Mouse (Mus musculus) forebrain, embryonic 14.5 days (tissue): ENCODE measurements at regions not wholly inside any gene's neighbourhood (a gene's known extent, or its start where the extent isn't known, plus 50 kb on each side); places are given as distances from the start of the nearest gene placed in this dataset.

ENCODE experiments used
- ATAC-seq: fragments of 200-750 bp; cut with Nextera tagmentation; 2 replicates; pipeline ENCODE4 v1.8.0; 2017; ENCODE audit warnings: mild to moderate bottlenecking, moderate library complexity
- DNase-seq: peaks from one replicate; pipeline ENCODE4 v3.0.0-alpha.2; 2015; ENCODE audit warnings: low spot score
- H3K27ac ChIP-seq: fragments of 300-500 bp; sonication (generic); 2 replicates; pipeline ENCODE4 v1.5.1; 2014; ENCODE audit warnings: low read depth, mild to moderate bottlenecking, control low read depth, low read length, moderate library complexity
- H3K27me3 ChIP-seq: fragments of 300-500 bp; sonication (generic); replicated peaks from 2 replicates; pipeline ENCODE4 v1.6.1; 2014; ENCODE audit warnings: low read length, control low read depth, mixed read lengths; ENCODE audit not compliant: control insufficient read depth, insufficient read depth
- H3K36me3 ChIP-seq: fragments of 300-500 bp; sonication (generic); 2 replicates; pipeline ENCODE4 v1.6.1; 2014; ENCODE audit warnings: low read length, control low read depth; ENCODE audit not compliant: control insufficient read depth, insufficient read depth
- H3K4me1 ChIP-seq: fragments of 300-500 bp; sonication (generic); 2 replicates; pipeline ENCODE4 v1.6.1; 2014; ENCODE audit warnings: antibody characterized with exemption, low read length, control low read depth; ENCODE audit not compliant: control insufficient read depth, insufficient read depth
- H3K4me2 ChIP-seq: fragments of 300-500 bp; sonication (generic); 2 replicates; pipeline ENCODE4 v1.6.1; 2014; ENCODE audit warnings: mild to moderate bottlenecking, control low read depth, low read length
- H3K4me3 ChIP-seq: fragments of 300-500 bp; sonication (generic); 2 replicates; pipeline ENCODE4 v1.5.1; 2014; ENCODE audit warnings: low read depth, low read length, control low read depth
- H3K9ac ChIP-seq: fragments of 300-500 bp; sonication (generic); 2 replicates; pipeline ENCODE4 v1.6.1; 2014; ENCODE audit warnings: mild to moderate bottlenecking, low read length, control low read depth, moderate library complexity
- H3K9me3 ChIP-seq: fragments of 300-500 bp; sonication (generic); replicated peaks from 2 replicates; pipeline ENCODE4 v1.6.1; 2016; ENCODE audit warnings: low read length, control low read depth, mixed read lengths; ENCODE audit not compliant: control insufficient read depth
- WGBS: fragments of 180-500 bp; shearing (Covaris S2); extraction: QIAGEN DNeasy Blood & Tissue Kit; methylation state at CpG from one replicate; pipeline ENCODE4 v1.1.7; 2014; 5-methylcytosine and 5-hydroxymethylcytosine counted together

GRCm38 (mm10) chr1:148588573-148588972 lies 1372.5 kb downstream of the Pla2g4a start:
- 73% methylated on average over 1 of the region's 1 CpGs for WGBS
- Histone ChIP-seq H3K4me2 (no peak overlapping the region), H3K36me3 (no peaks in the 10 kb centered on the region), H3K27ac (no peak overlapping the region), H3K9ac (no peak overlapping the region), H3K4me3 (no peak overlapping the region), H3K4me1 (no peaks in the 10 kb centered on the region), H3K9me3 (no peaks in the 10 kb centered on the region), H3K27me3 (no peaks in the 10 kb centered on the region)
- DNase-seq = no peak
- ATAC-seq = no peak

DNA sequence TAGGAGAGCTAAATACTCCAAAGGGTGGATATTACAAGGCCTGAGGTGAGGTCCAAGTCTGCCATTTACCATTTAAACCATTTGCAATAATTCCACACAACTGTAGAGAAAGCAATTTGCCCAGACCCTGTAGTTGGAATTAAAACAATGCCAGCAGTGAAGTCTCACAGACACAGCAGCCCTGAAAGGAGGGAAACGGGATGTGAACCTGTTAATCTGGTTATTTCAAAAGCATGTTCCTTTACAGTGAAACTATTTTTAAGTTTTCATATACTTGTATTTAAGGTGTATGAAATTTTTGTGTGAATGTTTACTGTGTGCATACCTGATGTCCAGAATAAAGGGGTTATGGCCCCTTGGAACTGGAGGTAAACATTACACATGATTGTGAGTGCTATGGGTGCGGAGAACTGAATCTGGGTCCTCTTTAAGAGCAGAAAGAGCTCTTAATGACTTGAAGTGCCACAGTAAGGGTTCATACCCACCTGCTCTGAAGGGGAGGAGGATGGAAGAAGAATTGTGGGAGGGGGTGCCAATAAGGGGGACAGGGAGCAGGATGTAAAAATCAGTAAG lies 1381.1 kb downstream of the Pla2g4a start:
- H3K27me3 ChIP-seq = no peaks in the 10 kb centered on the region
- H3K4me3 ChIP-seq = no peak overlapping the region
- 84% methylated on average over 2 of the region's 2 CpGs for WGBS
- no peak for ATAC-seq
- no peak overlapping the region for H3K9ac ChIP-seq
- no peak overlapping the region for H3K27ac ChIP-seq
- H3K9me3 ChIP-seq = no peaks in the 10 kb centered on the region
- no peaks in the 10 kb centered on the region for H3K36me3 ChIP-seq
- no peak overlapping the region for H3K4me2 ChIP-seq
- DNase-seq = no peak
- H3K4me1 ChIP-seq = no peaks in the 10 kb centered on the region

DNA sequence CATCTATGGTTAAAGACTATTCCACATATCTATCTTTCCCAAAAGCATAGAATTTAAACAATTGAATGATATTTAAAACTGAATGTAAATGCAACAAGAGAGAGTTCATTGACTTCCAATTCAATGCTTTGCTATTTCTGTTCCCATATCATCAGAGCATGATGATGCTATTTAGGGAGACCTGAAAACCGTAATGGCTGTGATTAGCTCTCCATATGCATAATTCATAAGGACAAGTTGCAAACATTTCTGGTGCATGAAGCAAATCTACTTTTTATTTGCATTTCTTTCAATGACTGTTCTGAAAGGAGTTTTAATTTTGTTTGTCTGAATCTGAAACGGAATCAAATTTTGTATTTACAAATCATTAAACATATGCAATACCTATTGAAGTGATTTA lies 1392.0 kb downstream of the Pla2g4a start:
- Histone ChIP-seq H3K9me3 (no peaks in the 10 kb centered on the region), H3K27ac (no peak overlapping the region), H3K9ac (no peak overlapping the region), H3K4me1 (no peaks in the 10 kb centered on the region), H3K27me3 (no peaks in the 10 kb centered on the region), H3K36me3 (no peaks in the 10 kb centered on the region), H3K4me2 (no peak overlapping the region), H3K4me3 (no peak overlapping the region)
- ATAC-seq (0 out of 2 replicates have a peak, but pooled peaks have one; percentile 48), DNase-seq (peak; percentile 30)
- 66% methylated on average over 2 of the region's 2 CpGs for WGBS
